Mouse (Mus musculus) neural tube, embryonic 13.5 days (tissue): ENCODE data around the gene Serpina10. TPM values are rescaled to one million over a fixed set of nuclear protein-coding genes. Genes with fewer than 3 reads are reported as not detected.

Source experiments
- ATAC-seq: fragments of 200-750 bp; cut with Nextera tagmentation; 2 replicates; pipeline ENCODE4 v1.8.0; 2017; ENCODE audit warnings: low read depth, mild to moderate bottlenecking, moderate TSS enrichment, moderate library complexity
- H3K27ac ChIP-seq: fragments of 300-500 bp; sonication (generic); replicated peaks from 2 replicates; pipeline ENCODE4 v1.5.1; 2015; ENCODE audit warnings: moderate library complexity, mild to moderate bottlenecking, inconsistent platforms
- H3K27me3 ChIP-seq: fragments of 300-500 bp; sonication (generic); 2 replicates; pipeline ENCODE4 v1.6.1; 2015; ENCODE audit warnings: mild to moderate bottlenecking, inconsistent platforms
- H3K36me3 ChIP-seq: fragments of 300-500 bp; sonication (generic); 2 replicates; pipeline ENCODE4 v1.6.1; 2015; ENCODE audit warnings: mild to moderate bottlenecking, inconsistent platforms
- H3K4me1 ChIP-seq: fragments of 300-500 bp; sonication (generic); replicated peaks from 2 replicates; pipeline ENCODE4 v1.6.1; 2015; ENCODE audit warnings: inconsistent platforms
- H3K4me2 ChIP-seq: fragments of 300-500 bp; sonication (generic); 2 replicates; pipeline ENCODE4 v1.6.1; 2015; ENCODE audit warnings: inconsistent platforms, mild to moderate bottlenecking, moderate library complexity
- H3K4me3 ChIP-seq: fragments of 300-500 bp; sonication (generic); 2 replicates; pipeline ENCODE4 v1.5.1; 2015; ENCODE audit warnings: mild to moderate bottlenecking, inconsistent platforms
- H3K9ac ChIP-seq: fragments of 300-500 bp; sonication (generic); 2 replicates; pipeline ENCODE4 v1.6.1; 2015; ENCODE audit warnings: moderate library complexity, mild to moderate bottlenecking, inconsistent platforms
- H3K9me3 ChIP-seq: fragments of 300-500 bp; sonication (generic); 2 replicates; pipeline ENCODE4 v1.6.1; 2016; ENCODE audit warnings: inconsistent platforms
- WGBS: fragments of 180-500 bp; shearing (Covaris S2); methylation state at CpG from one replicate; pipeline ENCODE4 v1.1.7; 2015; 5-methylcytosine and 5-hydroxymethylcytosine counted together
- polyA plus RNA-seq: library from polyadenylated mRNA; unstranded; fragments of >200 nt; fragmentation: Nextera tagmentation; extraction: Ambion mirVana; gene quantifications from 2 replicates; pipeline ENCODE4 v1.2.1, GENCODE M21; 2015

Serpina10 gene
- polyA plus RNA-seq, 1 experiment from 2014 or later, result not detected

GRCm38 (mm10) chr12:103655123-103656044, 24.1 kb upstream of the Serpina10 start:
- Histone ChIP-seq H3K27ac (no peak overlapping the region), H3K4me3 (no peak overlapping the region), H3K9ac (no peak overlapping the region), H3K27me3 (no peaks in the 10 kb centered on the region), H3K9me3 (no peaks in the 10 kb centered on the region), H3K4me2 (no peak overlapping the region), H3K36me3 (no peaks in the 10 kb centered on the region), H3K4me1 (no peaks in the 10 kb centered on the region)
- WGBS, result 89% methylated on average over 7 of the region's 7 CpGs
- no peak for ATAC-seq

DNA sequence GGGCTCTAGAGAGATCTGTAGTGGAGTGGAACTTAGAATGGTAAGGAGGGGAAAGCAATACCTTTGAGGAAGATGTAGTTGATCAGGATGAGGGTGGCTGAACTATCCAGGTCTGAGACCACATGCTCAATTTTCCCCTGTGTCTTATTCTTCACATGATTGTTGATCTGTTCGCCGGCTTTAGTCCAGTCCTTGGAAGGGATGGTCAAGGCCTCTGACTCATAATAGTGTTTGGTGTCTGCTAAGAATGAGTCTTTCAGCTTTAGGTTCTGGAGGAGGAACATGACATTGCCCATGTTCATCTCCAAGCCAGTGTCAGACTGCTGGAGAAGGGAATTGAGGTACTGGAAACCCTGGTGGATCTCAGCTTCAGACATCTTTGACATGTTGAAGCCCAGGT, 22.6 kb upstream of the Serpina10 start:
- Histone ChIP-seq H3K4me3 (no peak overlapping the region), H3K4me1 (no peaks in the 10 kb centered on the region), H3K27me3 (no peaks in the 10 kb centered on the region), H3K36me3 (no peaks in the 10 kb centered on the region), H3K9me3 (no peaks in the 10 kb centered on the region), H3K4me2 (no peak overlapping the region), H3K9ac (no peak overlapping the region), H3K27ac (no peak overlapping the region)
- ATAC-seq, result no peak
- 94% methylated on average over 2 of the region's 2 CpGs for WGBS

DNA sequence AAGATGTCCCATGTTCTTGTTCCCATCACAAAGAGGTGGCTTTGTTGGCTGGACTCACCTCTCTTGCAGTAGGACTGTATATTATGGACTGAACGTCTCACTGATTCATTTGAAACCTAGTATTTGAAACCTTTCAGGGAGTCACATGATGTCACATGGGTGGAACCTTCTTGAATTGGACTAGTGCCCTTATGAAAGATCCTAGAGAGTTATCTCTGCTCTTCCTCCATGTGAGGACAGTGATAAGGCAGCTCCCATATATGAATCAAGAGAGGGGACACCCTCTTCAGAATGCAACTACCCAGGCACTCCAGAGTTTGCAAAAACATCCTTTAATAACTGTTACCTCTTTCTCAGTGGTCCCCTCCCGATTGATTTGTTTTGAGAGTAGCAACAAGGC, 15.1 kb upstream of the Serpina10 start:
- Histone ChIP-seq H3K9ac (no peak overlapping the region), H3K27me3 (no peaks in the 10 kb centered on the region), H3K4me3 (no peak overlapping the region), H3K36me3 (no peaks in the 10 kb centered on the region), H3K27ac (no peak overlapping the region), H3K4me1 (no peaks in the 10 kb centered on the region), H3K4me2 (no peak overlapping the region), H3K9me3 (no peaks in the 10 kb centered on the region)
- ATAC-seq, result no peak
- WGBS, result 84% methylated on average over 2 of the region's 2 CpGs

DNA sequence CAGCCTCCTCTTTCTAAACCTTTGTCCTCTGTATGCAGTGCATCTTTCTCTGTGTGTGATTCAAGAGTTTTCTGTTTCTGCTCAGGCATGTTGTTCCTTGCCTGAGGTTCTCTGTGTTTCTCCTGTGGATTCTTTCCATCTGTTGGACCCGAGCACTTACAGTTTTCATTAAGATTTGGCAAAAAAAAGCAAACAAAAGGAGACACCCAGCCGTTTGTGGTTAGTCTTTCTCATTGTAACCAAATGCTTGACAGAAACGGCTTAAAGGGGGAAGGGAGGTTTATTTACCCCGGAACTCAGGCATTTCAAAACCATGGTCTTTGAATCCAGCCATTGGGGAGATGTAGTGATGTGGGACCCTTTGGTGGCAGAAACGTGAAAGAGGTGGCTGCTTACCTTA, 13.4 kb upstream of the Serpina10 start:
- H3K4me2 ChIP-seq, result no peak overlapping the region
- H3K9ac ChIP-seq, result no peak overlapping the region
- H3K36me3 ChIP-seq, result no peaks in the 10 kb centered on the region
- H3K27me3 ChIP-seq, result no peaks in the 10 kb centered on the region
- no peak for ATAC-seq
- H3K4me3 ChIP-seq, result no peak overlapping the region
- no peaks in the 10 kb centered on the region for H3K4me1 ChIP-seq
- H3K27ac ChIP-seq, result no peak overlapping the region
- WGBS, result 50% methylated on average over 5 of the region's 5 CpGs
- H3K9me3 ChIP-seq, result no peaks in the 10 kb centered on the region

DNA sequence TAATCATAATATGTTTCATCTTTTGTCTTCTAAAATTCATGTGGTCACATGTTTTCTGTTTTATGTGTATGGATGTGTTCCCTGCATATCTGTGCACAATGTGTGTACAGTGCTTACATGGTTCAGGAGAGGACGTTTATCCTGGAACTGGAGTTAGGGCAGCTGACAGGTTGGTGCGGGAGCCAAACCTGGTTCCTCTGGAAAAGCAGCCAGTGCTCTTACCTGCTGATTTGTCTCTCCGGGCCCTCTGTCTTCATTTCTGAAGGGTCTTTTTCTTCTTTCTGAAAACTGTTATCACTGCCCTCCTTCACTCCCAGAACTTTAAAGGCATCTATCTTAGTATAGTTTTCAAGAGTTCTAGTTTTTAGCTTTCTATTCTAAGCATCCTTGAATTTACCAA, 12.6 kb upstream of the Serpina10 start:
- H3K27ac ChIP-seq, result no peak overlapping the region
- no peak overlapping the region for H3K4me2 ChIP-seq
- no peaks in the 10 kb centered on the region for H3K4me1 ChIP-seq
- H3K4me3 ChIP-seq, result no peak overlapping the region
- WGBS, result 87% methylated on average over 3 of the region's 3 CpGs
- no peaks in the 10 kb centered on the region for H3K36me3 ChIP-seq
- no peak overlapping the region for H3K9ac ChIP-seq
- no peak for ATAC-seq
- no peaks in the 10 kb centered on the region for H3K9me3 ChIP-seq
- H3K27me3 ChIP-seq, result no peaks in the 10 kb centered on the region

DNA sequence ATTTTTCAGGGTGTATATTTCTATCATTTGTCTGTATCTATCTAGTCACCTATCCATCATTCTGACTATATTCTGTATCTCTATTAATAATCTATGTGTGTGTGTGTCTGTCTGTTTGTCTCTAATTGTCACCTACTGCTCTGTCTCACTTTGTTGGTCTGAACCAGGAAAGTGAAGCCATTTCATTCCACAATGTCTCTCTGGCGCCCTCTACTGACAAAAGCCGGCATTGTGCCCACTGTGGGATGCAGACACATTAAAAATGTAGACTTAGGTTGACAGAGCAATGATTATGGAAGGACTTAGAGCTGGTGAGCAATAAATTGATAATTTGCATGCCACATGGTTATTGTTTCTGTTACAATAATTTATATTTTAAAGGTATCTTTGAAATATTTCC, 12.1 kb upstream of the Serpina10 start:
- H3K4me2 ChIP-seq, result no peak overlapping the region
- no peak overlapping the region for H3K27ac ChIP-seq
- no peaks in the 10 kb centered on the region for H3K4me1 ChIP-seq
- ATAC-seq, result peak; percentile 36; the same call in 1 of the 2 replicates
- no peaks in the 10 kb centered on the region for H3K27me3 ChIP-seq
- no peaks in the 10 kb centered on the region for H3K36me3 ChIP-seq
- H3K9me3 ChIP-seq, result no peaks in the 10 kb centered on the region
- no peak overlapping the region for H3K4me3 ChIP-seq
- H3K9ac ChIP-seq, result no peak overlapping the region
- WGBS, result 0% methylated on average over 2 of the region's 2 CpGs

- H3K9me3 ChIP-seq, result no peaks in the 10 kb centered on the region
- no peaks in the 10 kb centered on the region for H3K4me1 ChIP-seq
- H3K4me3 ChIP-seq, result no peak overlapping the region
- no peak for ATAC-seq
- WGBS, result 83% methylated on average over 2 of the region's 2 CpGs
- H3K27me3 ChIP-seq, result no peaks in the 10 kb centered on the region
- H3K27ac ChIP-seq, result no peak overlapping the region
- no peak overlapping the region for H3K4me2 ChIP-seq
- H3K9ac ChIP-seq, result no peak overlapping the region
- H3K36me3 ChIP-seq, result no peaks in the 10 kb centered on the region
Observed at GRCm38 (mm10) chr12:103635846-103636245, 4.6 kb upstream of the Serpina10 start.

GRCm38 (mm10) chr12:103634430-103634829, 3.2 kb upstream of the Serpina10 start:
- Histone ChIP-seq H3K27me3 (no peaks in the 10 kb centered on the region), H3K9me3 (no peaks in the 10 kb centered on the region), H3K27ac (no peak overlapping the region), H3K4me2 (no peak overlapping the region), H3K36me3 (no peaks in the 10 kb centered on the region), H3K4me3 (no peak overlapping the region), H3K9ac (no peak overlapping the region), H3K4me1 (no peaks in the 10 kb centered on the region)
- no peak for ATAC-seq
- 79% methylated on average over 2 of the region's 2 CpGs for WGBS

DNA sequence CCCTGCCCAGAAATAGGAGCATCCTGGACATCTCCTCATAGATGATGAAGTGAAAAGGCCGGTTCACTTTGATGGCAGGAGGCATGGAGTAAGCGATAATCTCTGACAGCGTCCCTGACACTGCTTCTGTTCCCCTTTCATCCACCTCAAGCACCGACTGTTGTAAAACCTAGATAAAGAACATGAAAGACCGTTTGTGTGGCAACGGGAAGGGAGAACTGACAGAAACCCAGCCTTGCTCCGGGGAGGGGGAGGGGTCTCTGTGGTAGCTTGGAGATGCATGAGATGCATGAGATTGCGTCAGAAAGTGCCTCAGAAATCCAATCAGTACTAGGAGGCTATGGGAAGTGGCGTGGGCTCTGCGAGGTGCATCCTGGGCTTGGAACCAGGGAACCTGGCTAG, 14.4 kb downstream of the Serpina10 start:
- Histone ChIP-seq H3K4me3 (no peak overlapping the region), H3K27ac (no peak overlapping the region), H3K27me3 (no peaks in the 10 kb centered on the region), H3K36me3 (no peaks in the 10 kb centered on the region), H3K9me3 (no peaks in the 10 kb centered on the region), H3K9ac (no peak overlapping the region), H3K4me2 (no peak overlapping the region), H3K4me1 (no peaks in the 10 kb centered on the region)
- no peak for ATAC-seq
- WGBS, result 92% methylated on average over 10 of the region's 10 CpGs

DNA sequence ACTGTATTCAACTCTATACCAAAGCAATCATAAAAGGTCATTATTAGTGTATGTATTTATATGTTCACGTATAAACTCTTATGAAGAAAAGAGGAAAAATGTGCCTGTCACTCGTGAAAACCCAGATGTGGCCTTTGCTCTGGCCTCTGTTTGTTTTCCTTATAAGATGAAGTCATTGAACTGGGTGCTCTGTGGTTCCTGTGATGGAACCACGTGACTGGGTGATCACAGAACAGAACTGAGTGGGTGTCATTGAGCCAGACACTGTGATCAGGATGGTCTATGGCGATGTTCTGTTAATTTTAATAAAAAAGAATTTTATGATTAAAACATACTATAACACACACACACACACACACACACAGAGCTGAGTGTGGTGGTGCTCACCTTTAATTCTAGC, 15.5 kb downstream of the Serpina10 start:
- no peaks in the 10 kb centered on the region for H3K9me3 ChIP-seq
- no peak overlapping the region for H3K4me3 ChIP-seq
- ATAC-seq, result no peak
- no peak overlapping the region for H3K9ac ChIP-seq
- no peaks in the 10 kb centered on the region for H3K27me3 ChIP-seq
- no peaks in the 10 kb centered on the region for H3K36me3 ChIP-seq
- H3K4me2 ChIP-seq, result no peak overlapping the region
- H3K27ac ChIP-seq, result no peak overlapping the region
- 90% methylated on average over 4 of the region's 4 CpGs for WGBS
- no peaks in the 10 kb centered on the region for H3K4me1 ChIP-seq

DNA sequence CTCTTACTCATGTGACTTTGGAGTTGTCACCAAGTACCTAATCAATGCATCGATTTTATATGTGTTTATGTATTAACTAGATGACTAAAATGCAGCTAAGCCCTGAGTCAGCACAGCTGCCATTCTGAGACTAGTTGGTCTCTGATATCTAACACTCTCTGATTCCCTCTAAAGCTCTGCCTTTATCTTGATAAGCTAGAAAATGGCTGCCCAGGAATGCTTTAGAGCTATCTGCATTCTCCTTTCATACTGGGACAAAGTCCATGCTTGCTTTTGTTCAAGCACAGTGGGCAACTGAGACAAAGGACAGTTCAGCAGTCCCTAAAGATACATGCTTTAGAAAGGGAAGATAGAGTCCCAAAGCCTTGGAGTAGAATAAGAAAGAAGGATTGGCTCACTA, 16.1 kb downstream of the Serpina10 start:
- no peaks in the 10 kb centered on the region for H3K27me3 ChIP-seq
- no peak overlapping the region for H3K9ac ChIP-seq
- no peaks in the 10 kb centered on the region for H3K36me3 ChIP-seq
- no peak for ATAC-seq
- H3K4me2 ChIP-seq, result no peak overlapping the region
- WGBS, result 84% methylated on average over 1 of the region's 1 CpGs
- H3K27ac ChIP-seq, result no peak overlapping the region
- H3K4me1 ChIP-seq, result no peaks in the 10 kb centered on the region
- H3K9me3 ChIP-seq, result no peaks in the 10 kb centered on the region
- no peak overlapping the region for H3K4me3 ChIP-seq

DNA sequence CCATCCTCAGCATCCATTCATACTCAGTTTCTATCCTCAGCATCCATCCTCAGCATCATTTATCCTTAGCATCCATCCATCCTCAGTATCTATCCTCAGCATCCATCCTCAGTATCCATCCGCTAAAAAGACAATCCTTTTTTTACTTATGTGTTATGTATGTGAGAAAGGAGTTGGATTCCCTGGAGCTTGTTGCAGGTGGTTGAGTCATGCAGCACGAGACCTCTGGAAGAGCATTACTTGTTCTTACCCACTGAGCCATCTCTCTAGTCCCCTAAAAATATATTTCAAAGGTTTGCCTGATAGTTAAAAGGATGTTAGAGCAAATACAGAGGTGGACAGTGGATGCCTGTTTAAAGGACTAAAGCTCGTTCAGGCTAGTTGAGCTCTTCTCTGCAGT, 29.4 kb downstream of the Serpina10 start:
- no peak for ATAC-seq
- Histone ChIP-seq H3K4me1 (no peaks in the 10 kb centered on the region), H3K4me2 (no peak overlapping the region), H3K4me3 (no peak overlapping the region), H3K27me3 (no peaks in the 10 kb centered on the region), H3K9me3 (no peaks in the 10 kb centered on the region), H3K9ac (no peak overlapping the region), H3K27ac (no peak overlapping the region), H3K36me3 (no peaks in the 10 kb centered on the region)
- WGBS, result 83% methylated on average over 3 of the region's 3 CpGs

GRCm38 (mm10) chr12:103600364-103600763, 30.9 kb downstream of the Serpina10 start:
- WGBS, result 24% methylated on average over 3 of the region's 3 CpGs
- Histone ChIP-seq H3K27me3 (no peaks in the 10 kb centered on the region), H3K36me3 (no peaks in the 10 kb centered on the region), H3K4me2 (no peak overlapping the region), H3K4me1 (no peaks in the 10 kb centered on the region), H3K9ac (no peak overlapping the region), H3K4me3 (no peak overlapping the region), H3K9me3 (no peaks in the 10 kb centered on the region), H3K27ac (no peak overlapping the region)
- ATAC-seq, result no peak
